Mouse (Mus musculus) kidney, postnatal 10 days (tissue): Measurements from ENCODE around the gene Nol4l.

Experiments used
- DNase-seq: peaks from one replicate; pipeline ENCODE4 v3.0.0; 2021; ENCODE audit warnings: mixed read lengths

Nol4l gene

DNA sequence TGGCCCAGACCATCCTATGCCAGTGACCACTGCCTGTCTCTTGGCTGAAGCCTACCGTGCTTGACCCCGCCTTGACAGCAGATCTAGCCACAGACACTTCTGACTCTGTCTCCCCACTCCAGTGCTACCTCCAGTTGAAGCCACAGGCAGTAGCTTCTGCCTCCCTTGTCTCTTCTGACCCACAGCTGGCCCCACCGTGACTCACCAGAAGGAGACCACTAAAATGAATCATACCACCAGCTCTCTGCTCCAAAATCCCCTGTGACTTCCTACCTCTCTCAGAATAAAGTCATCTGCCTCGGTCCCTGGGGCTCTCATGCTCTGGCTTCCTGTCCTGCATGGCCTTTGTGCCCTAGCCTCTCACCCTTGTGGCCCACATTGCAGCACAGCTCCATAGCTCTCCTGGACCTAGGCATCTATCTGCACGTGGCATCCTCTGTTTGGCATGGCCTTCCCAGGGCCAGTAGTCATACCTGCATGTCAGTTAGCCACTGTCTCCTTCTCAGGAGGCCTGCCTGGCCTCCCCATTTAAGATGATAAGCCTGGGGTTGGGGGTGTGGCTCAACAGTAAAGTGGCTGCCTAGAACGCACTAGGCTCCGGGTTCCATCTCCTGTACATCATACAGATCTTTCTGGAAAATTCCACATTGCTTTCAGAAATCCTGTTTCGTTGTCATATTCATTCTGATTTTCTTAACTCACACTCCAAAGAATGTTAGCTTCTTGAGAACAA is 13.3 kb upstream of the Nol4l start:
- DNase-seq: no peak

DNA sequence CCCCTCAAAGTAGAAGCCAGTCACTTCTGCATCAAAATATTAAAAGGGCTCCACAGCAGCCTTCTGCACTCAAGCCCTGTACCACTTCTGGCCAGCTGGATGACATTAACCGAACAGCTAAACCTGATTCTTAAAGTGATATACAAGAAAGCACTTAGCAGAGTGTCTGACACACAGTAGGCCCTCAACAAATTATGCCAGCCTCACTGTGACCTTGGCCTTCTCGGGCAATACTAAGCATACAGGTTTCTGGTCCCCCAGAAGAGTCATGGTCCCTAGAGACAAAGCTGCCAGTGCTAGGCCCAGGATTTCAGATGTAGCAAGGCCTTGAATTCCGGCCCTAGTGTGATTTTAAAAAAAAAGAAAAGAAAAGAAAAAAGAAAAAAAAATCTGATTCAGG is 9.1 kb upstream of the Nol4l start:
- no peak for DNase-seq

DNA sequence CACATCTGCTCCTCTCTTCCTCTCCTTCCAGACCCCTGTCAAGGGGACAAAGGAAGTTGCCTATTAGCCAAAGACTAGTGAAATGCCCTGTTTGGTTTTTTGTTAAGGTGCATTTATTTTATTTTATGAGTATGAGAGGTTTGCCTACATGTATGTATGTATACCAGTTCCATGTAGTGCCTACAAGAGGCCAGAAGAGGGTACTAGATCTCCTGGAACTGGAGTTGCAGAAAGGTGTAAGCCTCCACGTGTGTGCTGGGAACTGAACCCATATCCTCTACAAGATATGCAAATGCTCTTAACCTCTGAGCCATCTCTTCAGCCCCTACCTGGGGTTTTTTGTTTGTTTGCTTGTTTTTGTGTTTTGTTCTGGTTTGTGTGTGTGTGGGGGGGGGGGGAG is 4.2 kb upstream of the Nol4l start:
- DNase-seq: no peak

- DNase-seq: no peak
These were observed 1.2 kb upstream of the Nol4l start for GRCm38 (mm10) chr2:153530948-153531347.

- DNase-seq: peak; percentile 71
These were observed 398 bp downstream of the Nol4l start for GRCm38 (mm10) chr2:153529365-153529781.

DNA sequence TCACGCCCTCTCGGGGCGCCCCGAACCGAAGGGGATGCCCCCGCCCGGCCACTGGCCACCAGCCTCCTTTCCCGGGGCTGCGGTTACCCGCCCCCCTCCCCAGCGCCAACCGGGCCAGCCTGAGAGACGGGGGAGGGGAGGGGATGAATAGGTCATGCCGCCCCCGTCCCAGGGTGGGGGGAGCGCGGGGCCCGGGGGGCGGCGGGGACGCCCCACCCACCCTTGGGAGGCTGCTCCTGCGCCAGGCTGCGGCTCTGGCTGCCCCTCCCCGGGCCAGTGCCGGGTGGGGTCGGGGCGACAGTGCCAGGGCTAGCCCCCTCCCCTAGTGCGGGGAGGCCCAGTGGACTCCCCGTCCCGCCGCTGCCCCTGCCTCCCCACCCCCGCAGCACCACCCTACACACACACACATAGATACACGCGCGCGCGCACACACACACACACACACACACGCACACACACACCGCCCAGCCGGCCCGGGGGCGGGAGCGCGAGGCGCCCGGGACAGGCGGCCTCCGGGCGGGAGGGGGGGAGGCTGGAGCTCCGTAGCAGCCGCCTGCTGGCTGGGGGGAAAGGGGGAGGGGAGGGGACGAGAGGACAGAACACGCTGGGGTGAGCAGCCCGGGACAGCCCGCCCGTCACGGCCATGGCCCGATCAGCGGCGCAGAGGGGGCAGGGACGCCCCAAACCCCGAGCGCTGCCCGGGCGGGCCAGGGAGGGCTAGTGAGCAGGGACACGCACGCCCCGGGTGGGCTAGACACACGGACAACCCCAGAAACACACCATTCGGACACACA is 1.0 kb downstream of the Nol4l start:
- peak; percentile 67 for DNase-seq

- DNase-seq: peak; percentile 79
These were observed 1.9 kb downstream of the Nol4l start for GRCm38 (mm10) chr2:153527580-153528531.

DNA sequence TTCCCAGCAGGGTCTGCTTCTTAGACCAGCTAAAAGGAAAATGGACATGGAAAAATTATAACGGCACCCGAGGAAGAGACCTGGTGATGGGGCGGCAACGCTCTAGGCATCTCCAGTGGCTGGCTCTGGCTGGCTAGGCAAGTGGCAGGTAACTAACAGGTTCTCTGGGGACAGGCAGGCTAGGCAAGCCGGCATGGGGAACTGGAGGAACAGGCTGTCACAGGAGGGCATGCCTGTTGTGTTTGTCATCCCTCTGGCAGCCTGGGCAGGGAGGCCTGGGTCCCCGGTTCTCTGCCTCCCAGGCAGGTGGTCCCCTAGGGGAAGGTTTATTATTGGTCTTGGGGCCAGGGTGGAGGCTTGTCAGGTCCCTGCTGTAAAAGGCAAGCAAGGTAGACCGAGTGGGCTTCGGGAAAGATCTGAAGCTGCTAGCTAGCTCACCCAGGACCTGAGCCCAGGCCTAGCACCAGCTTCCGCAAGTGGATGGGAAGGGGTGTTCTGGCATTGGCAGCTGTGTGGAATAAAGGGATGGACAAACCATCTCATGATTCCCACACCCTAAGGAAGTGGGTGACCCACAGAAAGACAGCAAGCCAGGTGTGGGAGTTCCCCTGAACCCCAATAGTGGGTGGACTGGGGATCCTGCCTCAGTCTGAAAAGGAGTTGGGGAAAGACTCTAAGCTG is 2.8 kb downstream of the Nol4l start:
- no peak for DNase-seq

- peak; percentile 44 for DNase-seq
These were observed 3.9 kb downstream of the Nol4l start for GRCm38 (mm10) chr2:153525906-153526311.

GRCm38 (mm10) chr2:153524727-153525126 is 5.0 kb downstream of the Nol4l start:
- no peak for DNase-seq

DNA sequence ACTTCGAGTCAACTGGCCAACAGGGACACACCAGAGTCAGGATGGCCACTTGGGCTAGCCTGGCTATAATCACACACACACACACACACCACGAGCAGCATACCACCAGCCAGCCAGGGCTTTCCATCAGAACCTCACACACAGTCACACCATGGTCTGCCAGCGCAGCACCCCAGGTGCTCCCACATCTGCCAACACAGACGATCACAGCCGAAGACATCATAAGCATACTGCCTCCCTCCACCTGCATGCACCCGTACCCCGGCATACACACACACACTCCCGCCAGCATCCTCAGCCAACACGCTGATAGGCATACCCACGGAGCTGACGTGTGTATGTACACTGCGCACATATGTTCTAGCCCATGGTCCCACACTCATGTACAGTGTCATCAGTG is 6.1 kb downstream of the Nol4l start:
- no peak for DNase-seq

GRCm38 (mm10) chr2:153523143-153523542 is 6.6 kb downstream of the Nol4l start:
- DNase-seq: no peak

DNA sequence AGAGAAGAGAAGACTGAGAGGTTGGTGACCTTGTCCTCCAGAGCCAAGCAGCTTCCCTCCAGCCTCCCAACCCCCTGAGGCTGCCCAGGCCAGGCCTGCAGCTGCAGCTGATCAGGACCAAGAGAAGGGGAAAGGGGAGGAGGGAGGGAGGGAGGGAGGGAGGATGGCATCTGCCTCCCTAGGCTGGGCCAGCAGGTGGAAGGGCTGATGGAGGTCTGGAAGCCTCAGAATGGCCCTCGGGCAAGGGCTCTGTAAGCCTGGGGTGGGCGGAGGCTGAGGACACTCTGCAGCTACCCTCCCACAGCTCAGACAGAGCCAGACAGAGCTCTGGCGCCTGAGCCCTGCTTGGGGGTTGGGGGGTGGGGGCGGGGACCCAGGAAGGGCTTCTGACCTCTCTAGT is 7.5 kb downstream of the Nol4l start:
- DNase-seq: no peak

GRCm38 (mm10) chr2:153520057-153520456 is 9.7 kb downstream of the Nol4l start:
- no peak for DNase-seq

GRCm38 (mm10) chr2:153516961-153517360 is 12.8 kb downstream of the Nol4l start:
- peak; percentile 71 for DNase-seq

DNA sequence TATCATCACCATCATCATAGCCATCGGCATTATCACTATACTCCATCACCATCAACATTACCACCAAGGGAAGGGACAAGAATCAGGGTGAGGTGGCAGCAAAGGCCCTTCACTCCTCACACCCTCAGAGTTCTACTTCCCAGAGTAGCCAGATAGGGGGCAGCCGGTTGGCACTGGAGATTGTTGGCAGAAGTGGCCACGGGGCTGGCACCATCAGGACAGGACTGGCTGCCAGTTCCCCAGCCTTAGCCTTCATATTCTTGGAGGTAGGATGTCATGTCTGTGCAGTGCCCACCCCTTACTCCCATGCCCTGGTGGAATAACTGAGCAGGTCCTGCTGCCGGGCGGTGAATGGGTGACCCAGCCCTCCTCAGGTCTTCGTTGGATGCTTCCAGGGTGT is 14.2 kb downstream of the Nol4l start:
- no peak for DNase-seq

- no peak for DNase-seq
These were observed 15.0 kb downstream of the Nol4l start for GRCm38 (mm10) chr2:153514497-153515380.

- DNase-seq: no peak
These were observed 15.8 kb downstream of the Nol4l start for GRCm38 (mm10) chr2:153513983-153514382.

- DNase-seq: no peak
These were observed 17.1 kb downstream of the Nol4l start for GRCm38 (mm10) chr2:153512416-153513323.

GRCm38 (mm10) chr2:153511562-153511961 is 18.2 kb downstream of the Nol4l start:
- no peak for DNase-seq
